Mouse (Mus musculus): ENCODE results near the gene Slc29a3. TPM values are rescaled to one million over a fixed set of nuclear protein-coding genes. Genes with fewer than 3 reads are reported as not detected.

Slc29a3 gene
- total and polyA plus RNA-seq, 2 experiments = 1.8 to 2.8 TPM

DNA sequence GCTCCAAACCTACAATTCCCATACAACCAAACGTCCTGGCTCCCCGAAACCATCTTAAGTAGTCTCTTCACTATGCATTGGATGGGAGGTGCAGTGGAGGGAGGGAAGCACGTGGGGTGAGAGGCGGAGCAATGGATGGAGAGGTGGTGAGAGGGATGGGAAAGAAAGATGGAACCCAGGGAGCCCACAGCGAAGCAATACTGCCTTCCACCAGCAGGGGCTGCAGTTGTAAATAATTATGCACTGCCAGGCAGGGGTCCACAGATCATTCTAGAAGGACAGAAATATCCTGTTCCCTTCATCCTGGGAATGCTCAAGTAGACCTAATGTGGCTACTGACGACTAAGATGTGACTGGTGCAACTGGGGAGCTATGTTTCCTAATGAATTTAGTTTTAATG, 22.9 kb upstream of the Slc29a3 start:
- H3K27ac ChIP-seq (replicated peaks; ENCODE audit: insufficient read depth, low read depth, low read length) = no peak overlapping the region
- WGBS = 87% methylated on average over 6 of the region's 6 CpGs
- TF ChIP-seq CTCF (IDR thresholded peaks at IDR 0.05; ENCODE audit: low read depth, low read length) (peak; percentile 50), POLR2A (IDR thresholded peaks at IDR 0.05; ENCODE audit: extremely low read depth, insufficient read depth, low read length) (no peak)
- H3K9ac ChIP-seq (ENCODE audit: low read depth, low read length) = no peak overlapping the region
- no peaks in the 10 kb centered on the region for H3K79me2 ChIP-seq (ENCODE audit: control insufficient read depth, insufficient read depth, low read length)
- no peaks in the 10 kb centered on the region for H3K36me3 ChIP-seq (ENCODE audit: control insufficient read depth, insufficient read depth, low read length)
- no peak overlapping the region for H3K4me3 ChIP-seq (ENCODE audit: insufficient read depth, low read depth, low read length)
- DNase-seq (ENCODE audit: extremely low read depth, low read depth, low spot score) = no peak
- H3K27me3 ChIP-seq (ENCODE audit: control insufficient read depth, insufficient read depth, low read length) = no peaks in the 10 kb centered on the region
- no peaks in the 10 kb centered on the region for H3K4me1 ChIP-seq (ENCODE audit: control insufficient read depth, insufficient read depth, low read length)

DNA sequence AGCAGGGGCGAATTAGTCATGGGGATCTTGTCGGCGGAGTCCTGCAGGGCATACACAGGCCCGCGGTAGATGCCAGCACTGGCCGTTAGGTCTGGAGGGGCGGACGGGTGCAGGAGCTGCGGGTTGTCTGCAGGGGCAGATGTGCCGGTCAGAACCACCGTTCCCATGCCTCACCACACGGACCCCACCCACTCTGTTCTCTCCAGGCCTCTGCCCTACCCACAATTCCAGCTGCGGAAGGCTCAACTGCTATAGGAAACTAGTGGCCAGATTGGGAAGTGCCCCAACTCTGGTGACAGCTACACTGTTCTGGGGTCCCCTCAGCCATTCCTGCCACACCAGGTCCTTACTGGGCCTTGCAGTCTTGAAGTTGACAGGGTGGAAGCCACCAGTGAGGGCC, 22.0 kb upstream of the Slc29a3 start:
- Histone ChIP-seq H3K27ac (replicated peaks; ENCODE audit: insufficient read depth, low read depth, low read length) (no peak overlapping the region), H3K36me3 (ENCODE audit: control insufficient read depth, insufficient read depth, low read length) (no peaks in the 10 kb centered on the region), H3K79me2 (ENCODE audit: control insufficient read depth, insufficient read depth, low read length) (no peaks in the 10 kb centered on the region), H3K4me3 (ENCODE audit: insufficient read depth, low read depth, low read length) (no peak overlapping the region), H3K27me3 (ENCODE audit: control insufficient read depth, insufficient read depth, low read length) (no peaks in the 10 kb centered on the region), H3K4me1 (ENCODE audit: control insufficient read depth, insufficient read depth, low read length) (no peaks in the 10 kb centered on the region), H3K9ac (ENCODE audit: low read depth, low read length) (no peak overlapping the region)
- DNase-seq (ENCODE audit: extremely low read depth, low read depth, low spot score) = no peak
- TF ChIP-seq POLR2A (IDR thresholded peaks at IDR 0.05; ENCODE audit: extremely low read depth, insufficient read depth, low read length) = no peak
- TF ChIP-seq CTCF (IDR thresholded peaks at IDR 0.05; ENCODE audit: low read depth, low read length) = no peak
- WGBS = 97% methylated on average over 13 of the region's 13 CpGs

DNA sequence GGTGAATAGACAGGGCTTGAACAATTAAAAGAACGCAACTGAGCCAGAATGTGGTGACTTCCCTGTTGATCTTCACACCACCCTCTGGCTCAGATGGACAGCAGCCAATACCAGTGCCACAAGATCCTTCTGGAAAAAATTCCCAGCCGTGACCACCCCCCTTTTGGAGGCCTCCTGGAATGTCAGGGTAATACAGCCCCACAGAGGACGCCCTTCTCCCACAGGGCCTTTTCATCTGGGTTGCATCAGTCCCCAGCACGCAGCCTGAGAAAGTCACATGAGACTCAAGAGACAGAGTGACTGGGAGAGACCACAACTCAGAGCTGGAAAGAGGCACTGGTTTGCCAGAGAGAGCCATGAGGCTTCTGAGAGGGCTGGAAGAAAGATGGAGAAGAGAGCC, 18.3 kb upstream of the Slc29a3 start:
- Histone ChIP-seq H3K27ac (replicated peaks; ENCODE audit: insufficient read depth, low read depth, low read length) (no peak overlapping the region), H3K27me3 (ENCODE audit: control insufficient read depth, insufficient read depth, low read length) (no peaks in the 10 kb centered on the region), H3K4me3 (ENCODE audit: insufficient read depth, low read depth, low read length) (no peak overlapping the region), H3K36me3 (ENCODE audit: control insufficient read depth, insufficient read depth, low read length) (no peaks in the 10 kb centered on the region), H3K9ac (ENCODE audit: low read depth, low read length) (no peak overlapping the region), H3K4me1 (ENCODE audit: control insufficient read depth, insufficient read depth, low read length) (no peaks in the 10 kb centered on the region), H3K79me2 (ENCODE audit: control insufficient read depth, insufficient read depth, low read length) (no peaks in the 10 kb centered on the region)
- no peak for DNase-seq (ENCODE audit: extremely low read depth, low read depth, low spot score)
- TF ChIP-seq CTCF (IDR thresholded peaks at IDR 0.05; ENCODE audit: low read depth, low read length) = no peak
- TF ChIP-seq POLR2A (IDR thresholded peaks at IDR 0.05; ENCODE audit: extremely low read depth, insufficient read depth, low read length) = no peak
- 81% methylated on average over 4 of the region's 4 CpGs for WGBS

DNA sequence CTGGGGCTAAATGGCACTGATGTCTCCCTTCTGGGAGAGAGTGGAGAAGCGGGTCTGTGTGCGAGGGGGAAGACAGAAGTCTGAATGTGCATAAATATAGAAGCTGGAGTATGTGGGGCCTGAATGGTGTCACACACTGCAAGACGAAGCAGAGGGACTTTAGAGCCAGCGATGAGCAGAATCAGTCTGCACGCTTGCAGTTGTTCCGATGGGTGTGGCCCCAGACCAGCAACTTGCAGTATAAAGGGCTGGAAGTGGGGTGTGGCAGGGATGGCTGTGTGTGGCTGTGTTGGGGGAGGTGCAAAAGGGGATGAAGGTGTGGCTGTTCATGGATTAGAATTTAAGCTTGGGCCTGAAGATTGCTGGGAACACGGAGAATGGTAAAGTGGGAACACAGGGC, 16.0 kb upstream of the Slc29a3 start:
- Histone ChIP-seq H3K4me3 (ENCODE audit: insufficient read depth, low read depth, low read length) (no peak overlapping the region), H3K79me2 (ENCODE audit: control insufficient read depth, insufficient read depth, low read length) (no peaks in the 10 kb centered on the region), H3K27ac (replicated peaks; ENCODE audit: insufficient read depth, low read depth, low read length) (no peak overlapping the region), H3K27me3 (ENCODE audit: control insufficient read depth, insufficient read depth, low read length) (no peaks in the 10 kb centered on the region), H3K36me3 (ENCODE audit: control insufficient read depth, insufficient read depth, low read length) (no peaks in the 10 kb centered on the region), H3K9ac (ENCODE audit: low read depth, low read length) (no peak overlapping the region), H3K4me1 (ENCODE audit: control insufficient read depth, insufficient read depth, low read length) (no peaks in the 10 kb centered on the region)
- 91% methylated on average over 7 of the region's 7 CpGs for WGBS
- TF ChIP-seq CTCF (IDR thresholded peaks at IDR 0.05; ENCODE audit: low read depth, low read length) (no peak), POLR2A (IDR thresholded peaks at IDR 0.05; ENCODE audit: extremely low read depth, insufficient read depth, low read length) (no peak)
- no peak for DNase-seq (ENCODE audit: extremely low read depth, low read depth, low spot score)

DNA sequence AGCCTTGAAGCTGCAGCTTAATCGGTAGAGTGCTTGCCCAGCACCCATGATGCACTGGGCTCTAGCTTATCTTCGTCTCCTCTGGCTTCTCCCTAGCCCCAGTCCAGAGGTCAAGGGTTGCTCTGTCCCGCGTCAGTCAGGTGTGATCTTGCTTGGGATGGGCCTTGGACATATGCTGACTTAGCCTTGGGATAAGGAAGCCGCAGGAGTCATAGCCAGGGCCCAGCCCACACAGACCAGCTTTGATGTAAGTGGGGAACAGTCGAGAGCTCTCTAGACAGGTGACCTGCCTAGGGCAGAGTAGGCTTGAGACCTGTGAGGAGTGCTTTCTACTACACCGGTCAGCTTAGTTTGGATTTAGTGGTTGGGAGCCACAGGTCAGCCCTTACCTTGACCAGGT, 14.8 kb upstream of the Slc29a3 start:
- Histone ChIP-seq H3K79me2 (ENCODE audit: control insufficient read depth, insufficient read depth, low read length) (no peaks in the 10 kb centered on the region), H3K27me3 (ENCODE audit: control insufficient read depth, insufficient read depth, low read length) (no peaks in the 10 kb centered on the region), H3K36me3 (ENCODE audit: control insufficient read depth, insufficient read depth, low read length) (no peaks in the 10 kb centered on the region), H3K4me3 (ENCODE audit: insufficient read depth, low read depth, low read length) (no peak overlapping the region), H3K4me1 (ENCODE audit: control insufficient read depth, insufficient read depth, low read length) (no peaks in the 10 kb centered on the region), H3K9ac (ENCODE audit: low read depth, low read length) (no peak overlapping the region), H3K27ac (replicated peaks; ENCODE audit: insufficient read depth, low read depth, low read length) (no peak overlapping the region)
- TF ChIP-seq CTCF (IDR thresholded peaks at IDR 0.05; ENCODE audit: low read depth, low read length) = no peak
- TF ChIP-seq POLR2A (IDR thresholded peaks at IDR 0.05; ENCODE audit: extremely low read depth, insufficient read depth, low read length) = no peak
- WGBS = 53% methylated on average over 7 of the region's 7 CpGs
- peak; percentile 15 for DNase-seq (ENCODE audit: extremely low read depth, low read depth, low spot score)

DNA sequence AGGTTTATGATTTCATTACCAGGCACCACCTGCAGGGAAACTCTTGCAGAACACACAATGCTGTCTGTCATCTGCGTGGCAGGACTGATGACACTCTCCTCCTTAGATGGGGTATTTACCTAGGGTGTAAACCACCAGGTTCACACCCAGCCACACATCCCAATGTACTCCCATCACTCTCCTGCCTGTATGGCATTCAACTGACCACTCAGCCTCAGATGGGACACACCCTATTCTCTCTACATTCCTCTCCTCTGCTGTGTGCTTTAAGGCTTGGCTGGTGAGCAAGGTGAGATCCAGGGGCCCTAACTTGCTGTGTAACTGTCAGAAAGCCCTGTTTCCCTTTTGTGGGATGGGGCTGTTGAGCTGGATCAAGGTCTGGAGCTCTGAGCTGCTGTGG, 9.5 kb upstream of the Slc29a3 start:
- TF ChIP-seq CTCF (IDR thresholded peaks at IDR 0.05; ENCODE audit: low read depth, low read length) = no peak
- TF ChIP-seq POLR2A (IDR thresholded peaks at IDR 0.05; ENCODE audit: extremely low read depth, insufficient read depth, low read length) = no peak
- no peaks in the 10 kb centered on the region for H3K4me1 ChIP-seq (ENCODE audit: control insufficient read depth, insufficient read depth, low read length)
- DNase-seq (ENCODE audit: extremely low read depth, low read depth, low spot score) = no peak
- no peaks in the 10 kb centered on the region for H3K79me2 ChIP-seq (ENCODE audit: control insufficient read depth, insufficient read depth, low read length)
- no peaks in the 10 kb centered on the region for H3K27me3 ChIP-seq (ENCODE audit: control insufficient read depth, insufficient read depth, low read length)
- no peak overlapping the region for H3K27ac ChIP-seq (replicated peaks; ENCODE audit: insufficient read depth, low read depth, low read length)
- H3K36me3 ChIP-seq (ENCODE audit: control insufficient read depth, insufficient read depth, low read length) = no peaks in the 10 kb centered on the region
- H3K9ac ChIP-seq (ENCODE audit: low read depth, low read length) = no peak overlapping the region
- 84% methylated on average over 1 of the region's 1 CpGs for WGBS
- H3K4me3 ChIP-seq (ENCODE audit: insufficient read depth, low read depth, low read length) = no peak overlapping the region
